Mouse (Mus musculus) stomach, postnatal 0 days (tissue): ENCODE data around the gene Hoxb3.

Experiments used
- CTCF ChIP-seq: IDR thresholded peaks from 2 replicates; pipeline ENCODE4 v1.5.1; 2016; ENCODE audit warnings: antibody characterized with exemption, low read depth, mild to moderate bottlenecking, moderate library complexity
- EP300 ChIP-seq: optimal IDR thresholded peaks from 2 replicates; pipeline ENCODE3; 2016; ENCODE audit warnings: antibody characterized with exemption

DNA sequence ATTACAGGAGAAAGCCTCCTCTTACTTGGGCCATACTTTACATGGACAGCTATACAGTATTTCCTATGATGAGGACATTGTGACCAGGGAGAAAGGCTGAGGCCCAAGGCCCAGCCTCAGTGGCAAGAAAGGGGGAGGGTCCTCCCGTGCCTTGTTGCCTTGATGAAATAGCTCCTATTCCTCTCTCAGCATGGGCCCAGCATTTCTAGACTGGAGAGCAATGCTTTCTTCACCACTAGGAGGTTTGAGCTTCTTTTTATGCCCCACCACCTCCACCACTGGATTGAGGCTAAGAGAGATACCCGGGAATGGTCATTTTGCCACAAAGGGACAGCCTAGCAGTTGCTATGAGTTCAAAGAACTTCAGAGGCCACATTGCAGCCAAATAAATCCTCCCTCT, 26.1 kb upstream of the Hoxb3 start:
- peak; percentile 22; the same call in 1 of the 2 replicates for TF ChIP-seq CTCF
- TF ChIP-seq EP300: no peak
